Mouse (Mus musculus) skeletal muscle tissue, postnatal 0 days (tissue): Measurements from ENCODE around the gene Ercc6l2. TPM values are rescaled to one million over a fixed set of nuclear protein-coding genes. Genes with fewer than 3 reads are reported as not detected.

Experiments
- polyA plus RNA-seq: library from polyadenylated mRNA; unstranded; fragments of >200 nt; fragmentation: Nextera tagmentation; extraction: Ambion mirVana; gene quantifications from 2 replicates; pipeline ENCODE4 v1.2.1, GENCODE M21; 2015

Ercc6l2 gene
- 7.2 and 9.5 TPM in 2 replicates for polyA plus RNA-seq

GRCm38 (mm10) chr13:63814746-63815681, at the start of gene Ercc6l2:
Gene Ercc6l2 (plus strand): TSS chr13:63815240.

Other genes starting within 250 kb of the Ercc6l2 start
- 2.8 and 3.1 TPM in 2 replicates for gene Ptch1, start 241.6 kb upstream of the Ercc6l2 start, polyA plus RNA-seq